In genomic region chr14:20226488-20226887, GRCm38 (mm10) we compare ENCODE assay signal across 19 mouse cellular contexts. TPM values are rescaled to one million over a fixed set of nuclear protein-coding genes. Genes with fewer than 3 reads are reported as not detected.
DNase-seq lines count a peak whose midpoint lies in the region; ATAC-seq and TF ChIP-seq lines count a peak whose summit lies in the region.
"Had no signal": no experiment of that assay in that cellular context is flagged by ENCODE, and none has a peak within 500 bp of the region (broad histone marks: within the 10 kb centered on the region; RNA-seq: fewer than 3 reads in every experiment).

No protein-coding gene starts in this region.

- no peak overlapping the region for H3K4me3 ChIP-seq in hindbrain, embryonic 14.5 days (replicated peaks; ENCODE audit: low read length)
- no peak overlapping the region for H3K4me3 ChIP-seq in liver, embryonic 16.5 days (ENCODE audit: low read depth, low read length)
- H3K4me3 ChIP-seq: heart, embryonic 10.5 days; neural tube, embryonic 13.5 days had no signal

- no peaks in the 10 kb centered on the region for H3K9me3 ChIP-seq in hindbrain, embryonic 14.5 days (ENCODE audit: control insufficient read depth, low read length)
- no peaks in the 10 kb centered on the region for H3K9me3 ChIP-seq in liver, embryonic 16.5 days (replicated peaks; ENCODE audit: control insufficient read depth, low read length)
- H3K9me3 ChIP-seq: heart, embryonic 10.5 days; neural tube, embryonic 13.5 days had no signal

- ATAC-seq in hindbrain, embryonic 14.5 days (ENCODE audit: low FRiP score) = peak; percentile 47; the same call in 1 of the 2 replicates
- peak; percentile 74 for ATAC-seq in liver, embryonic 16.5 days (ENCODE audit: low read depth)

- no peak overlapping the region for H3K27ac ChIP-seq in hindbrain, embryonic 14.5 days
- H3K27ac ChIP-seq in liver, embryonic 16.5 days (ENCODE audit: low read length) = no peak overlapping the region
- H3K27ac ChIP-seq: heart, embryonic 10.5 days; neural tube, embryonic 13.5 days had no signal

- H3K36me3 ChIP-seq in hindbrain, embryonic 14.5 days (replicated peaks; ENCODE audit: control insufficient read depth, insufficient read depth) = no peaks in the 10 kb centered on the region
- H3K36me3 ChIP-seq in liver, embryonic 16.5 days (ENCODE audit: control insufficient read depth, insufficient read depth) = no peaks in the 10 kb centered on the region
- H3K36me3 ChIP-seq: heart, embryonic 10.5 days; neural tube, embryonic 13.5 days had no signal

- H3K4me2 ChIP-seq in hindbrain, embryonic 14.5 days (replicated peaks) = no peak overlapping the region
- H3K4me2 ChIP-seq in liver, embryonic 16.5 days (ENCODE audit: low read depth, low read length) = no peak overlapping the region
- H3K4me2 ChIP-seq: neural tube, embryonic 13.5 days had no signal

- peaks cover 17% of the 10 kb centered on the region for H3K4me1 ChIP-seq in hindbrain, embryonic 14.5 days (replicated peaks; ENCODE audit: control insufficient read depth, insufficient read depth, low read length)
- peaks cover 3% of the 10 kb centered on the region for H3K4me1 ChIP-seq in liver, embryonic 16.5 days (ENCODE audit: control insufficient read depth, low read depth, low read length)

- intact Hi-C loops in gastrocnemius, postnatal 14 days (cut with DNase I; ENCODE audit: low total_unique reads) = no loop called here

- H3K27me3 ChIP-seq in hindbrain, embryonic 14.5 days (ENCODE audit: control insufficient read depth, insufficient read depth, low read length) = no peaks in the 10 kb centered on the region
- H3K27me3 ChIP-seq in liver, embryonic 16.5 days (ENCODE audit: control insufficient read depth, insufficient read depth, low read depth, low read length) = no peaks in the 10 kb centered on the region
- H3K27me3 ChIP-seq: neural tube, embryonic 13.5 days had no signal

- no peak for TF ChIP-seq CTCF in brain, embryonic 14.5 days (IDR thresholded peaks at IDR 0.05; ENCODE audit: borderline replicate concordance, extremely low read depth, insufficient read depth, insufficient read length)

- TF ChIP-seq POLR2A in brain, embryonic 14.5 days (IDR thresholded peaks at IDR 0.05; ENCODE audit: borderline replicate concordance, extremely low read depth, insufficient read depth, insufficient read length, poor library complexity, severe bottlenecking) = no peak

- no peak overlapping the region for H3K9ac ChIP-seq in hindbrain, embryonic 14.5 days
- no peak overlapping the region for H3K9ac ChIP-seq in liver, embryonic 16.5 days (ENCODE audit: low read depth, low read length)
- H3K9ac ChIP-seq: neural tube, embryonic 13.5 days had no signal

- WGBS in hindbrain, embryonic 14.5 days = 34% methylated on average over 7 of the region's 7 CpGs
- WGBS in liver, embryonic 16.5 days (ENCODE audit: insufficient replicate concordance) = 33% methylated on average over 7 of the region's 7 CpGs

- DNase-seq in kidney, adult 9 months = peak; percentile 45
- no peak for DNase-seq in kidney, adult 18-20 months
- DNase-seq in brain, embryonic 14.5 days (ENCODE audit: low read depth) = peak; percentile 16
- DNase-seq in hindbrain, embryonic 14.5 days (ENCODE audit: low spot score) = no peak
- no peak for DNase-seq in gastrocnemius, postnatal 14 days
- DNase-seq in heart, adult 18-20 months = no peak
- DNase-seq: adrenal gland, adult 8-10 months; cerebellum, adult 2 months; gastrocnemius, postnatal 25 days; heart, postnatal 14 days; kidney, adult 11 months; lung, postnatal 36 days; thymus, adult 2 months had no signal

RNA-seq across cellular contexts. Expression of gene Kcnk16, which starts 42.5 kb away (rescaled TPM):
- 0.05 TPM in 1 of 2 replicates, not detected in the other for polyA plus RNA-seq in brain, embryonic 14.5 days (2012; rRNA removed)
- not detected in 2 replicates for polyA plus RNA-seq in hindbrain, embryonic 14.5 days (2014; fragmentation: Nextera tagmentation; extraction: Ambion mirVana)
- 10.6 and 11.3 TPM in 2 replicates for polyA plus RNA-seq in liver, embryonic 16.5 days (2015; fragmentation: Nextera tagmentation; extraction: Ambion mirVana)
- total RNA-seq in gastrocnemius, postnatal 14 days (2021) = not detected
- not detected for total RNA-seq in heart, adult 18-20 months (2021)
- total RNA-seq: adrenal gland, adult 8-10 months; ES-E14; gastrocnemius, postnatal 25 days; heart, postnatal 14 days had no signal
- polyA plus RNA-seq: cerebellum, adult 2 months; cortical plate, adult 2 months; limb, embryonic 11.5 days had no signal

RNA-seq across cellular contexts. Expression of gene Kcnk5, which starts 44.9 kb away (rescaled TPM):
- polyA plus RNA-seq in brain, embryonic 14.5 days (2012; rRNA removed) = 1.5 and 2.5 TPM in 2 replicates
- 0.65 and 1.2 TPM in 2 replicates for polyA plus RNA-seq in hindbrain, embryonic 14.5 days (2014; fragmentation: Nextera tagmentation; extraction: Ambion mirVana)
- polyA plus RNA-seq in liver, embryonic 16.5 days (2015; fragmentation: Nextera tagmentation; extraction: Ambion mirVana) = 4.7 and 5.1 TPM in 2 replicates
- total RNA-seq in gastrocnemius, postnatal 14 days (2021) = 1 to 10 TPM in 1 of 2 experiments, under 1 TPM in 1; 0.53 to 1.1 TPM
- total RNA-seq in heart, adult 18-20 months (2021) = under 1 TPM; 0.69 to 0.95 TPM

Comparison
In these comparisons a context has a peak if more than half of its experiments do, and no peak if none do; other contexts are left out.
1. DNase-seq: peak in kidney, adult 9 months (single experiment) and brain, embryonic 14.5 days (single experiment); none in kidney, adult 18-20 months (single experiment), hindbrain, embryonic 14.5 days (single experiment), gastrocnemius, postnatal 14 days (single experiment) and heart, adult 18-20 months (0 of 2).
2. RNA of gene Kcnk16, which starts 42.5 kb away (polyA plus RNA-seq): 10.6 to 11.3 TPM in liver, embryonic 16.5 days; 0.05 TPM in brain, embryonic 14.5 days and not detected in hindbrain, embryonic 14.5 days; every median in the first group is over 10 times any median in the second.